In the genomic region with DNA sequence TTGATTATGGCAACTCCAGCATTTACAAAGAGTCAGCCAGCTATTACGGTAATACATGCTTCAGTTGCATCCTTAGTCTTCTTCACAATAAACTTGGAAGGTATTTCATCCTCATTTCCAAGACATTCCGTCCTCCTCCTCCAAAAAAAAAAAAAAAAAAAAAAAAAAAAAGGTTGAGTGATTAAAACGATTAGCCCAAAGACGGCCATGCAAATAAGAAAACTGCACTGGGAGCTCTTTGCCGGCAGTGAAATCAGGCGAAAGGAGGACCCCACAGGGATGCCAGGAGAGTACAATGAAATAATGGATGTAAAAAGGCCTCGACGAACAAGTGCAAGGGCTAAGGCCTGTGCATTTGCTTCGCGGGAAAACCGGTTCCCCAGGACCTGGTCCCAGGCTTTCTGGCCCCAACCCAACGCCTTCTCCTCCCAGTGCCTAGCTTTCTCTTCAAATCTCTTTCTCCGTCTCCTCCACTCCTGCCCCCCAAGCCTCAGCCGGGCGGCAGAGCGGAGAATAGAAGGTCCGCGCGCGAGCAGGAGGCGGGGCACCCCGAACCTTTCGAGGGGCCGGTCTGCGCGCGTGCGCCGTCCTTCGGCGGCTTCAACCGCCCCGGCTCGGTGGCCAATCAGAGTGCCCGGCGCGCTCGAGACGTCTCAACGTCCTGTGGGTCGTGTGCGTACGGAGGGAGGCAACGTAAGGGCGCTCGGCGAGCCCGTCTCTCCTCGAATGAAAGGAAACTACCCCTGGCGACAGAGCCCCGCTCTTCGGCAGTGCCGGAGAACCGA, we compare ENCODE assay signal across 7 mouse cellular contexts. TPM values are rescaled to one million over a fixed set of nuclear protein-coding genes. Genes with fewer than 3 reads are reported as not detected.
DNase-seq lines count a peak whose midpoint lies in the region; ATAC-seq lines count a peak whose summit lies in the region.

A gene (plus strand): TSS at position 680 of the 785 bp plus-strand sequence.

- no peaks in the 10 kb centered on the region for H3K27me3 ChIP-seq in intestine, embryonic 15.5 days (replicated peaks)
- H3K27me3 ChIP-seq in midbrain, embryonic 10.5 days (ENCODE audit: low read depth, poor library complexity, severe bottlenecking), result no peaks in the 10 kb centered on the region

- peak within 1 kb of the TSS; percentile 56 for H3K4me2 ChIP-seq in intestine, embryonic 15.5 days (replicated peaks)

- intact Hi-C loops in left cerebral cortex, postnatal 25 days (cut with DNase I), result no loop called here

- H3K36me3 ChIP-seq in intestine, embryonic 15.5 days, result no peaks in the 10 kb centered on the region
- no peaks in the 10 kb centered on the region for H3K36me3 ChIP-seq in midbrain, embryonic 10.5 days

- no peaks in the 10 kb centered on the region for H3K4me1 ChIP-seq in intestine, embryonic 15.5 days (replicated peaks)
- H3K4me1 ChIP-seq in midbrain, embryonic 10.5 days, result peaks cover 9% of the 10 kb centered on the region

- 22% methylated on average over 54 of the region's 54 CpGs for WGBS in intestine, embryonic 15.5 days
- WGBS in midbrain, embryonic 10.5 days, result 18% methylated on average over 40 of the region's 54 CpGs

- peak within 1 kb of the TSS; percentile 61 for H3K4me3 ChIP-seq in intestine, embryonic 15.5 days (replicated peaks)
- H3K4me3 ChIP-seq in midbrain, embryonic 10.5 days, result peak within 1 kb of the TSS; percentile 70

- DNase-seq in adrenal gland, adult (ENCODE audit: inconsistent age in 2 of 2, low spot score in 1 of 2), result peak; percentile 93 to 94
- DNase-seq in embryo, embryonic 10.5 days (ENCODE audit: low spot score), result peak; percentile 91
- peak; percentile 89 for DNase-seq in gastrocnemius, postnatal 25 days
- DNase-seq in left cerebral cortex, postnatal 25 days (ENCODE audit: low spot score in 2 of 2), result peak; percentile 86 to 93
- DNase-seq in midbrain, embryonic 10.5 days (ENCODE audit: low spot score), result peak; percentile 89
- DNase-seq in right cerebral cortex, postnatal 4 days, result peak; percentile 87

- H3K27ac ChIP-seq in intestine, embryonic 15.5 days, result peak within 1 kb of the TSS; percentile 87
- peak within 1 kb of the TSS; percentile 96 for H3K27ac ChIP-seq in midbrain, embryonic 10.5 days (replicated peaks)

- H3K9ac ChIP-seq in intestine, embryonic 15.5 days, result peak within 1 kb of the TSS; percentile 65

- peak; percentile 100 for ATAC-seq in intestine, embryonic 15.5 days

- no peaks in the 10 kb centered on the region for H3K9me3 ChIP-seq in intestine, embryonic 15.5 days
- no peaks in the 10 kb centered on the region for H3K9me3 ChIP-seq in midbrain, embryonic 10.5 days (replicated peaks)

RNA-seq across cellular contexts. Expression of the gene that starts here (rescaled TPM):
- 1 to 10 TPM; 2.7 to 3.6 TPM for total RNA-seq in gastrocnemius, postnatal 25 days (2021)
- 22.4 and 28.6 TPM in 2 replicates for polyA plus RNA-seq in intestine, embryonic 15.5 days (2015; fragmentation: Nextera tagmentation; extraction: Ambion mirVana)
- total RNA-seq in left cerebral cortex, postnatal 25 days (2021), result 10 to 100 TPM; 17.2 to 17.4 TPM
- polyA plus RNA-seq in midbrain, embryonic 10.5 days (2016; fragmentation: Nextera tagmentation; extraction: Ambion mirVana), result 94.4 and 100 TPM in 2 replicates

Comparison
In these comparisons a context has a peak if more than half of its experiments do, and no peak if none do; other contexts are left out.
1. Peak in every context shown above with its lines: DNase-seq, ATAC-seq, H3K4me3 ChIP-seq and H3K27ac ChIP-seq.